Mouse (Mus musculus) MEL (cell line): ENCODE results near the gene Lmnb2. TPM values are rescaled to one million over a fixed set of nuclear protein-coding genes. Genes with fewer than 3 reads are reported as not detected.

Source experiments
- DNase-seq: peaks from one replicate; pipeline ENCODE4 v3.0.0; 2011; ENCODE audit warnings: low read depth, low spot score
- H3K27ac ChIP-seq: 2 replicates; pipeline ENCODE4 v1.5.1; 2012; ENCODE audit warnings: low read depth, mild to moderate bottlenecking, control low read depth, low read length, moderate library complexity; ENCODE audit not compliant: control insufficient read depth
- H3K27me3 ChIP-seq, 2 experiments: fragments of 150-350 bp in 1 of 2; sonication (generic) in 1 of 2; 2 replicates each; pipeline ENCODE4 v1.6.1; 2012; ENCODE audit warnings: low read length in 2 of 2, mild to moderate bottlenecking in 2 of 2, improper control_type of control experiment in 1 of 2, moderate library complexity in 1 of 2; ENCODE audit not compliant: insufficient read depth in 2 of 2, control insufficient read depth in 1 of 2
- H3K36me3 ChIP-seq, 2 experiments: 2 replicates each; pipeline ENCODE4 v1.6.1; 2012 to 2014; ENCODE audit warnings: low read length in 2 of 2, improper control_type of control experiment in 1 of 2, inconsistent platforms in 1 of 2, mild to moderate bottlenecking in 1 of 2; ENCODE audit not compliant: insufficient read depth in 2 of 2, control insufficient read depth in 1 of 2
- H3K4me1 ChIP-seq, 2 experiments: fragments of 150-350 bp in 1 of 2; sonication (generic) in 1 of 2; 2 replicates each; pipeline ENCODE4 v1.6.1; 2012; ENCODE audit warnings: low read length in 2 of 2, improper control_type of control experiment in 1 of 2, mild to moderate bottlenecking in 1 of 2; ENCODE audit not compliant: insufficient read depth in 2 of 2, control insufficient read depth in 1 of 2
- H3K4me3 ChIP-seq, 2 experiments: fragments of 150-350 bp in 1 of 2; sonication (generic) in 1 of 2; 2 replicates each; pipeline ENCODE4 v1.5.1; 2012; ENCODE audit warnings: low read depth in 2 of 2, low read length in 2 of 2, mild to moderate bottlenecking in 2 of 2, moderate library complexity in 2 of 2, control low read depth in 1 of 2, improper control_type of control experiment in 1 of 2; ENCODE audit not compliant: control insufficient read depth in 1 of 2, insufficient read depth in 1 of 2
- H3K79me2 ChIP-seq: 2 replicates; pipeline ENCODE4 v1.6.1; 2012; ENCODE audit warnings: mild to moderate bottlenecking, low read length, moderate library complexity; ENCODE audit not compliant: control insufficient read depth, poor library complexity, insufficient read depth
- H3K9ac ChIP-seq: 2 replicates; pipeline ENCODE4 v1.6.1; 2012; ENCODE audit warnings: low read depth, mild to moderate bottlenecking, control low read depth, low read length, moderate library complexity; ENCODE audit not compliant: control insufficient read depth, poor library complexity, severe bottlenecking
- H3K9me3 ChIP-seq: fragments of 150-350 bp; sonication (generic); replicated peaks from 2 replicates; pipeline ENCODE4 v1.6.1; 2012; ENCODE audit warnings: mild to moderate bottlenecking, low read length, improper control_type of control experiment, moderate library complexity; ENCODE audit not compliant: insufficient read depth
- BHLHE40 ChIP-seq: IDR thresholded peaks from 2 replicates; pipeline ENCODE4 v1.6.1; 2012; ENCODE audit warnings: low read depth, mild to moderate bottlenecking, inconsistent platforms, low read length, improper control_type of control experiment, borderline replicate concordance
- CHD1 ChIP-seq: IDR thresholded peaks from 2 replicates; pipeline ENCODE4 v1.6.1; 2012; ENCODE audit warnings: low read depth, mild to moderate bottlenecking, inconsistent platforms, low read length, improper control_type of control experiment
- CHD2 ChIP-seq: IDR thresholded peaks from 2 replicates; pipeline ENCODE4 v1.6.1; 2011; ENCODE audit warnings: low read length, improper control_type of control experiment
- ELF1 ChIP-seq: IDR thresholded peaks from 2 replicates; pipeline ENCODE4 v1.6.1; 2014; ENCODE audit warnings: low read depth, mild to moderate bottlenecking, inconsistent platforms, low read length, improper control_type of control experiment, moderate library complexity
- EP300 ChIP-seq, 2 experiments: IDR thresholded peaks; 2 replicates each; pipeline ENCODE4 v1.6.1; 2011; ENCODE audit warnings: improper control_type of control experiment in 2 of 2, low read length in 2 of 2, low read depth in 1 of 2, mild to moderate bottlenecking in 1 of 2
- ETS1 ChIP-seq: IDR thresholded peaks from 2 replicates; pipeline ENCODE4 v1.6.1; 2012; ENCODE audit warnings: low read depth, mild to moderate bottlenecking, inconsistent platforms, low read length, improper control_type of control experiment, moderate library complexity
- GABPA ChIP-seq: IDR thresholded peaks from 2 replicates; pipeline ENCODE4 v1.6.1; 2012; ENCODE audit warnings: low read depth, mild to moderate bottlenecking, inconsistent platforms, low read length, improper control_type of control experiment, moderate library complexity
- HCFC1 ChIP-seq: IDR thresholded peaks from 2 replicates; pipeline ENCODE4 v1.6.1; 2012; ENCODE audit warnings: low read depth, mild to moderate bottlenecking, inconsistent platforms, low read length, improper control_type of control experiment, moderate library complexity
- JUND ChIP-seq: IDR thresholded peaks from 2 replicates; pipeline ENCODE4 v1.6.1; 2011; ENCODE audit warnings: low read depth, mild to moderate bottlenecking, improper control_type of control experiment, low read length
- KAT2A ChIP-seq: conservative IDR thresholded peaks from 2 replicates; pipeline ENCODE4 v1.6.1; 2012; ENCODE audit warnings: low read depth, low read length, improper control_type of control experiment, inconsistent platforms
- MAX ChIP-seq: IDR thresholded peaks from 2 replicates; pipeline ENCODE4 v1.6.1; 2011; ENCODE audit warnings: low read length, improper control_type of control experiment
- MAZ ChIP-seq: IDR thresholded peaks from 2 replicates; pipeline ENCODE4 v1.6.1; 2012; ENCODE audit warnings: low read depth, mild to moderate bottlenecking, inconsistent platforms, low read length, improper control_type of control experiment
- MEF2A ChIP-seq: IDR thresholded peaks from 2 replicates; pipeline ENCODE4 v1.6.1; 2014; ENCODE audit warnings: low read depth, mild to moderate bottlenecking, inconsistent platforms, low read length, improper control_type of control experiment; ENCODE audit not compliant: poor library complexity, insufficient replicate concordance, severe bottlenecking; ENCODE audit errors: extremely low read depth
- MYB ChIP-seq: IDR thresholded peaks from 2 replicates; pipeline ENCODE4 v1.6.1; 2011; ENCODE audit warnings: mild to moderate bottlenecking, low read depth, low read length, improper control_type of control experiment
- MYC ChIP-seq: IDR thresholded peaks from 2 replicates; pipeline ENCODE4 v1.6.1; 2011; ENCODE audit warnings: low read depth, mild to moderate bottlenecking, low read length, improper control_type of control experiment, moderate library complexity
- NELFE ChIP-seq: IDR thresholded peaks from 2 replicates; pipeline ENCODE4 v1.6.1; 2011; ENCODE audit warnings: low read depth, low read length, improper control_type of control experiment
- NRF1 ChIP-seq: IDR thresholded peaks from 2 replicates; pipeline ENCODE4 v1.6.1; 2014; ENCODE audit warnings: low read depth, mild to moderate bottlenecking, inconsistent platforms, low read length, improper control_type of control experiment, moderate library complexity; ENCODE audit not compliant: poor library complexity, insufficient read depth, severe bottlenecking
- POLR2A ChIP-seq, 2 experiments: IDR thresholded peaks; 2 replicates each; pipeline ENCODE4 v1.6.1; 2011 to 2012; ENCODE audit warnings: low read length in 2 of 2, mild to moderate bottlenecking in 2 of 2, control low read depth in 1 of 2, improper control_type of control experiment in 1 of 2, low read depth in 1 of 2, moderate library complexity in 1 of 2; ENCODE audit not compliant: control insufficient read depth in 1 of 2, insufficient read depth in 1 of 2, poor library complexity in 1 of 2
- POLR2AphosphoS2 ChIP-seq: IDR thresholded peaks from 2 replicates; pipeline ENCODE4 v1.6.1; 2011; ENCODE audit warnings: low read length, improper control_type of control experiment
- POLR2AphosphoS5 ChIP-seq: IDR thresholded peaks from 2 replicates; pipeline ENCODE4 v1.6.1; 2012; ENCODE audit warnings: low read depth, borderline replicate concordance, mild to moderate bottlenecking, inconsistent platforms, low read length, moderate library complexity, mixed read lengths
- RAD21 ChIP-seq: IDR thresholded peaks from 2 replicates; pipeline ENCODE4 v1.6.1; 2011; ENCODE audit warnings: mild to moderate bottlenecking, low read depth, low read length, improper control_type of control experiment
- SIN3A ChIP-seq: IDR thresholded peaks from 2 replicates; pipeline ENCODE4 v1.6.1; 2012; ENCODE audit warnings: low read length, improper control_type of control experiment, inconsistent platforms
- SMC3 ChIP-seq: IDR thresholded peaks from 2 replicates; pipeline ENCODE4 v1.6.1; 2011; ENCODE audit warnings: low read depth, low read length, improper control_type of control experiment
- TBP ChIP-seq: IDR thresholded peaks from 2 replicates; pipeline ENCODE4 v1.8.0; 2011; ENCODE audit warnings: low read depth, low read length, improper control_type of control experiment
- USF1 ChIP-seq: IDR thresholded peaks from 2 replicates; pipeline ENCODE4 v1.6.1; 2014; ENCODE audit warnings: low read depth, mild to moderate bottlenecking, inconsistent platforms, low read length, improper control_type of control experiment, moderate library complexity
- USF2 ChIP-seq, 2 experiments: IDR thresholded peaks; 2 replicates each; pipeline ENCODE4 v1.6.1; 2011 to 2012; ENCODE audit warnings: improper control_type of control experiment in 2 of 2, low read length in 2 of 2, borderline replicate concordance in 1 of 2, inconsistent platforms in 1 of 2, low read depth in 1 of 2, mild to moderate bottlenecking in 1 of 2; ENCODE audit not compliant: insufficient read depth in 1 of 2
- ZMIZ1 ChIP-seq: IDR thresholded peaks from 2 replicates; pipeline ENCODE4 v1.6.1; 2012; ENCODE audit warnings: low read depth, mild to moderate bottlenecking, inconsistent platforms, low read length, improper control_type of control experiment, moderate library complexity
- polyA plus RNA-seq, 2 experiments: library from polyadenylated mRNA; stranded (reverse) in 1 of 2; unstranded in 1 of 2; fragments of >175 nt in 1 of 2; fragments of >200 nt in 1 of 2; gene quantifications; 2 replicates each; pipeline versions ENCODE4 v1.2.1 to v1.2.4; 2012; ENCODE audit warnings: low replicate concordance in 2 of 2, low read depth in 1 of 2; ENCODE audit not compliant: insufficient read length in 2 of 2, insufficient read depth in 1 of 2, missing spikeins in 1 of 2
- total RNA-seq: library from RNA; depleted of rRNA; stranded (reverse); fragments of 300-350 nt; gene quantifications from 2 replicates; pipeline ENCODE4 v1.2.3, GENCODE M21; 2012

Lmnb2 gene
- total and polyA plus RNA-seq, 3 experiments: 29.9 to 32.8 TPM; not detected in 1

- peaks cover 6 to 36% of the 10 kb centered on the region in 2 experiments for H3K4me1 ChIP-seq
- H3K27me3 ChIP-seq: no peaks in the 10 kb centered on the region
- peaks cover 13% of the 10 kb centered on the region for H3K79me2 ChIP-seq
- peak; percentile 55 for DNase-seq
- H3K4me3 ChIP-seq: peak overlapping the region; percentile 54 to 92
- H3K9me3 ChIP-seq: no peaks in the 10 kb centered on the region
- 0 out of 4 replicates have a peak, but pooled peaks of 1 of the 2 experiments have one; percentile 0 for TF ChIP-seq POLR2A (IDR thresholded peaks at IDR 0.05; ENCODE audit: control insufficient read depth in 1 of 2, insufficient read depth in 1 of 2, low read depth in 1 of 2, low read length in 2 of 2, poor library complexity in 1 of 2)
- TF ChIP-seq SIN3A: no peak
- 0 out of 2 replicates have a peak, but pooled peaks have one; percentile 13 for TF ChIP-seq POLR2AphosphoS2
- peak overlapping the region; percentile 65 for H3K9ac ChIP-seq
- peaks cover 0 to 11% of the 10 kb centered on the region in 2 experiments; a peak in 2 of 4 replicates for H3K36me3 ChIP-seq
- H3K27ac ChIP-seq: peak overlapping the region; percentile 77
These were observed 16.3 kb upstream of the Lmnb2 start for GRCm38 (mm10) chr10:80934136-80934985.

DNA sequence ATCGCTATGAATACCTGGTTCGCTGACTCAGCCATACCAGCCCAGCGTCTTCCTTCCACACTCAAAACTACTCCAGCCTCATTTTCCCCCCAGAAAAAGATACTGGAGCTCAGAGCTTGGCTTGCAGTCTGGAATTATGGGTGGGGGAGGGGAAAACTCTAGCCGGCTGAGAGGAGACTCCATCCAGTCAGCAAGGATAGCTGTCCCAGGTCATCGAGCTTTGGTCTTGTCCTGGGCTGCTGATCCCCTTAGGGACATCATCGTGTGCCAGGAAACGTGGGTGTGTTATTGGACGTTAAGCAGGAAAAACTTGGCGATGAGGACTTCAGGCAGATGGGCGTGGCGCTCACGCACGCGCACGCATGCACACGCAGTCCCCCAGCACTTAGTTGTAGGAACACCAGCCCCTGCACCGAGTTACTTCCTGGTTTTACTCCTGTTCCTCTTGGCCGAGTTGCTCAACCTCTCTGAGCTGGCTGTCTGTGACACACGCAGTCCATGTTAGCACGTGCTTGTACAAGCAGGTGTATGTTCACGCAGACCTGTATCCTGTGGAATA is 15.5 kb upstream of the Lmnb2 start:
- Histone ChIP-seq H3K79me2 (peaks cover 13% of the 10 kb centered on the region), H3K27me3 (no peaks in the 10 kb centered on the region), H3K36me3 (peaks cover 0 to 11% of the 10 kb centered on the region in 2 experiments; a peak in 2 of 4 replicates)
- 0 out of 2 replicates have a peak, but pooled peaks have one; percentile 60 for TF ChIP-seq POLR2AphosphoS5
- peak; percentile 65 for TF ChIP-seq ETS1
- no peak for TF ChIP-seq CHD1
- no peak for TF ChIP-seq MEF2A
- no peak for TF ChIP-seq JUND
- peak; percentile 70; the same call in 1 of the 2 replicates for TF ChIP-seq MAZ
- TF ChIP-seq USF2 (IDR thresholded peaks at IDR 0.05; ENCODE audit: borderline replicate concordance in 1 of 2, insufficient read depth in 1 of 2, low read depth in 1 of 2, low read length in 2 of 2): no peak
- TF ChIP-seq ELF1: peak; percentile 95
- peak; percentile 24; the same call in 1 of the 2 replicates for TF ChIP-seq USF1
- TF ChIP-seq KAT2A: no peak
- TF ChIP-seq CHD2: peak; percentile 53
- TF ChIP-seq BHLHE40: peak; percentile 79; the same call in 1 of the 2 replicates
- TF ChIP-seq NRF1: peak; percentile 85
- peak; percentile 97 for TF ChIP-seq MAX
- TF ChIP-seq SMC3: no peak
- TF ChIP-seq MYC: peak; percentile 98
- peak; percentile 95 for TF ChIP-seq SIN3A
- TF ChIP-seq TBP: peak; percentile 69
- TF ChIP-seq POLR2AphosphoS2: peak; percentile 81
- peak in 1 of 2 experiments; percentile 82; a peak in 2 of 4 replicates for TF ChIP-seq POLR2A (IDR thresholded peaks at IDR 0.05; ENCODE audit: control insufficient read depth in 1 of 2, insufficient read depth in 1 of 2, low read depth in 1 of 2, low read length in 2 of 2, poor library complexity in 1 of 2)
- TF ChIP-seq GABPA: no peak
- no peak for TF ChIP-seq MYB
- peak; percentile 65 for TF ChIP-seq HCFC1
- TF ChIP-seq ZMIZ1: peak; percentile 63
- TF ChIP-seq NELFE: peak; percentile 71; the same call in 1 of the 2 replicates
- peak in 1 of 2 experiments; percentile 13; a peak in 1 of 4 replicates for TF ChIP-seq EP300 (IDR thresholded peaks at IDR 0.05; ENCODE audit: low read depth in 1 of 2, low read length in 2 of 2)
- no peak for TF ChIP-seq RAD21

More for the DNA sequence above, 15.5 kb upstream of the Lmnb2 start:
- Histone ChIP-seq H3K27ac (peak overlapping the region; percentile 77), H3K9ac (peak overlapping the region; percentile 77), H3K4me3 (peak overlapping the region; percentile 54 to 92), H3K9me3 (no peaks in the 10 kb centered on the region), H3K4me1 (peaks cover 5 to 32% of the 10 kb centered on the region in 2 experiments)
- peak; percentile 95 for DNase-seq
